Mouse (Mus musculus): ENCODE measurements around the gene Arhgap17. TPM values are rescaled to one million over a fixed set of nuclear protein-coding genes. Genes with fewer than 3 reads are reported as not detected.

Arhgap17 gene
- total and polyA plus RNA-seq, 2 experiments from 2014 or later: 7.2 to 19.8 TPM

- Histone ChIP-seq H3K36me3 (ENCODE audit: insufficient read depth, low read length) (no peaks in the 10 kb centered on the region), H3K27ac (no peak overlapping the region), H3K9ac (replicated peaks; ENCODE audit: low read length) (no peak overlapping the region), H3K27me3 (ENCODE audit: insufficient read depth, low read length) (no peaks in the 10 kb centered on the region), H3K4me1 (ENCODE audit: insufficient read depth, low read length) (no peaks in the 10 kb centered on the region), H3K9me3 (ENCODE audit: low read length) (no peaks in the 10 kb centered on the region), H3K4me3 (ENCODE audit: low read length) (no peak overlapping the region), H3K4me2 (ENCODE audit: low read depth, low read length) (no peak overlapping the region)
- no peak for DNase-seq (ENCODE audit: low spot score)
- WGBS: 95% methylated on average over 3 of the region's 3 CpGs
- TF ChIP-seq CTCF (IDR thresholded peaks at IDR 0.05; ENCODE audit: low read depth): no peak
- ATAC-seq: no peak
Measured at GRCm38 (mm10) chr7:123356158-123356557, 13.6 kb downstream of the Arhgap17 start.

- Histone ChIP-seq H3K9me3 (ENCODE audit: low read length) (no peaks in the 10 kb centered on the region), H3K27ac (no peak overlapping the region), H3K9ac (replicated peaks; ENCODE audit: low read length) (no peak overlapping the region), H3K27me3 (ENCODE audit: insufficient read depth, low read length) (no peaks in the 10 kb centered on the region), H3K4me3 (ENCODE audit: low read length) (no peak overlapping the region), H3K4me1 (ENCODE audit: insufficient read depth, low read length) (no peaks in the 10 kb centered on the region), H3K36me3 (ENCODE audit: insufficient read depth, low read length) (no peaks in the 10 kb centered on the region), H3K4me2 (ENCODE audit: low read depth, low read length) (no peak overlapping the region)
- no peak for TF ChIP-seq CTCF (IDR thresholded peaks at IDR 0.05; ENCODE audit: low read depth)
- ATAC-seq (no peak), DNase-seq (ENCODE audit: low spot score) (no peak)
- WGBS: 93% methylated on average over 2 of the region's 2 CpGs
Measured at GRCm38 (mm10) chr7:123354851-123355250, 14.9 kb downstream of the Arhgap17 start.

- Histone ChIP-seq H3K4me2 (ENCODE audit: low read depth, low read length) (no peak overlapping the region), H3K4me3 (ENCODE audit: low read length) (no peak overlapping the region), H3K27ac (no peak overlapping the region), H3K9me3 (ENCODE audit: low read length) (no peaks in the 10 kb centered on the region), H3K4me1 (ENCODE audit: insufficient read depth, low read length) (no peaks in the 10 kb centered on the region; the same call in 1 of the 2 replicates), H3K27me3 (ENCODE audit: insufficient read depth, low read length) (no peaks in the 10 kb centered on the region), H3K9ac (replicated peaks; ENCODE audit: low read length) (no peak overlapping the region), H3K36me3 (ENCODE audit: insufficient read depth, low read length) (no peaks in the 10 kb centered on the region)
- no peak for DNase-seq (ENCODE audit: low spot score)
- TF ChIP-seq CTCF (IDR thresholded peaks at IDR 0.05; ENCODE audit: low read depth): no peak
- no peak for ATAC-seq
- 86% methylated on average over 5 of the region's 5 CpGs for WGBS
Measured at GRCm38 (mm10) chr7:123354392-123354791, 15.3 kb downstream of the Arhgap17 start.

- WGBS: 92% methylated on average over 5 of the region's 5 CpGs
- TF ChIP-seq CTCF (IDR thresholded peaks at IDR 0.05; ENCODE audit: low read depth): no peak
- Histone ChIP-seq H3K4me3 (ENCODE audit: low read length) (no peak overlapping the region), H3K36me3 (ENCODE audit: insufficient read depth, low read length) (no peaks in the 10 kb centered on the region), H3K9me3 (ENCODE audit: low read length) (no peaks in the 10 kb centered on the region), H3K4me1 (ENCODE audit: insufficient read depth, low read length) (no peaks in the 10 kb centered on the region; the same call in 1 of the 2 replicates), H3K4me2 (ENCODE audit: low read depth, low read length) (no peak overlapping the region), H3K9ac (replicated peaks; ENCODE audit: low read length) (no peak overlapping the region), H3K27me3 (ENCODE audit: insufficient read depth, low read length) (no peaks in the 10 kb centered on the region), H3K27ac (no peak overlapping the region)
- ATAC-seq (no peak), DNase-seq (ENCODE audit: low spot score) (no peak)
Measured at GRCm38 (mm10) chr7:123353879-123354278, 15.8 kb downstream of the Arhgap17 start.

GRCm38 (mm10) chr7:123353081-123353480 is 16.6 kb downstream of the Arhgap17 start:
- ATAC-seq (no peak), DNase-seq (ENCODE audit: low spot score) (no peak)
- Histone ChIP-seq H3K36me3 (ENCODE audit: insufficient read depth, low read length) (no peaks in the 10 kb centered on the region), H3K27me3 (ENCODE audit: insufficient read depth, low read length) (no peaks in the 10 kb centered on the region), H3K4me2 (ENCODE audit: low read depth, low read length) (no peak overlapping the region), H3K4me3 (ENCODE audit: low read length) (no peak overlapping the region), H3K4me1 (ENCODE audit: insufficient read depth, low read length) (no peaks in the 10 kb centered on the region; the same call in 1 of the 2 replicates), H3K9ac (replicated peaks; ENCODE audit: low read length) (no peak overlapping the region), H3K27ac (no peak overlapping the region), H3K9me3 (ENCODE audit: low read length) (no peaks in the 10 kb centered on the region)
- no peak for TF ChIP-seq CTCF (IDR thresholded peaks at IDR 0.05; ENCODE audit: low read depth)
- WGBS: 90% methylated on average over 4 of the region's 4 CpGs

- no peak for TF ChIP-seq CTCF (IDR thresholded peaks at IDR 0.05; ENCODE audit: low read depth)
- no peak for ATAC-seq
- WGBS: 80% methylated on average over 2 of the region's 2 CpGs
Measured at GRCm38 (mm10) chr7:123350243-123350642, 19.5 kb downstream of the Arhgap17 start.

GRCm38 (mm10) chr7:123349813-123350212 is 19.9 kb downstream of the Arhgap17 start:
- no peak for TF ChIP-seq CTCF (IDR thresholded peaks at IDR 0.05; ENCODE audit: low read depth)

More at GRCm38 (mm10) chr7:123350243-123350642, 19.5 kb downstream of the Arhgap17 start:
- H3K4me1 ChIP-seq (ENCODE audit: insufficient read depth, low read length): no peaks in the 10 kb centered on the region; the same call in 1 of the 2 replicates
- no peaks in the 10 kb centered on the region for H3K9me3 ChIP-seq (ENCODE audit: low read length)
- H3K4me2 ChIP-seq (ENCODE audit: low read depth, low read length): no peak overlapping the region
- no peak for DNase-seq (ENCODE audit: low spot score)
- no peaks in the 10 kb centered on the region for H3K36me3 ChIP-seq (ENCODE audit: insufficient read depth, low read length)
- no peak overlapping the region for H3K9ac ChIP-seq (replicated peaks; ENCODE audit: low read length)
- no peak overlapping the region for H3K4me3 ChIP-seq (ENCODE audit: low read length)
- no peak overlapping the region for H3K27ac ChIP-seq
- no peaks in the 10 kb centered on the region for H3K27me3 ChIP-seq (ENCODE audit: insufficient read depth, low read length)

More at GRCm38 (mm10) chr7:123349813-123350212, 19.9 kb downstream of the Arhgap17 start:
- Histone ChIP-seq H3K4me3 (ENCODE audit: low read length) (no peak overlapping the region), H3K4me2 (ENCODE audit: low read depth, low read length) (no peak overlapping the region), H3K27me3 (ENCODE audit: insufficient read depth, low read length) (no peaks in the 10 kb centered on the region), H3K9me3 (ENCODE audit: low read length) (no peaks in the 10 kb centered on the region), H3K36me3 (ENCODE audit: insufficient read depth, low read length) (no peaks in the 10 kb centered on the region), H3K4me1 (ENCODE audit: insufficient read depth, low read length) (no peaks in the 10 kb centered on the region; the same call in 1 of the 2 replicates), H3K9ac (replicated peaks; ENCODE audit: low read length) (no peak overlapping the region), H3K27ac (no peak overlapping the region)
- ATAC-seq (no peak), DNase-seq (ENCODE audit: low spot score) (no peak)
- whole genome bisulfite sequencing: 71% methylated on average over 11 of the region's 11 CpGs

Data from hindbrain, postnatal 0 days (tissue).